Mouse (Mus musculus) myocyte (in vitro differentiated cells): ENCODE measurements around the gene Alk. TPM values are rescaled to one million over a fixed set of nuclear protein-coding genes. Genes with fewer than 3 reads are reported as not detected.

Source experiments
- H3K27me3 ChIP-seq: one replicate; pipeline ENCODE4 v1.6.1; 2011; ENCODE audit not compliant: control insufficient read depth, insufficient read depth, insufficient read length
- H3K36me3 ChIP-seq: one replicate; pipeline ENCODE4 v1.6.1; 2011; ENCODE audit not compliant: control insufficient read depth, insufficient read depth
- H3K4me2 ChIP-seq: one replicate; pipeline ENCODE4 v1.6.1; 2011; ENCODE audit warnings: low read depth, control low read depth
- H3K4me3 ChIP-seq: one replicate; pipeline ENCODE4 v1.5.1; 2011; ENCODE audit warnings: mild to moderate bottlenecking, control low read depth, moderate library complexity
- H3K79me2 ChIP-seq: one replicate; pipeline ENCODE4 v1.6.1; 2011; ENCODE audit not compliant: control insufficient read depth, insufficient read depth
- H3ac ChIP-seq: one replicate; pipeline ENCODE4 v1.6.1; 2011; ENCODE audit not compliant: control insufficient read depth, insufficient read length
- CEBPB ChIP-seq: IDR thresholded peaks from 2 replicates; pipeline ENCODE4 v1.6.1; 2011; ENCODE audit warnings: mild to moderate bottlenecking, moderate library complexity; ENCODE audit not compliant: poor library complexity, insufficient read depth, severe bottlenecking
- E2F4 ChIP-seq: IDR thresholded peaks from one replicate; pipeline ENCODE4 v1.6.1; 2011; ENCODE audit warnings: mild to moderate bottlenecking, control low read depth, moderate library complexity; ENCODE audit not compliant: insufficient read depth
- MAX ChIP-seq: IDR thresholded peaks from one replicate; pipeline ENCODE4 v1.6.1; 2011; ENCODE audit warnings: low read depth, mild to moderate bottlenecking, control low read depth
- MYOD1 ChIP-seq, 3 experiments: IDR thresholded peaks; one replicate each; pipeline ENCODE4 v1.6.1; 2011; ENCODE audit warnings: control low read depth in 2 of 3, low read depth in 2 of 3, mild to moderate bottlenecking in 2 of 3, moderate library complexity in 1 of 3; ENCODE audit not compliant: insufficient read length in 2 of 3, control insufficient read depth in 1 of 3
- MYOG ChIP-seq, 3 experiments: IDR thresholded peaks; one replicate each; pipeline ENCODE4 v1.6.1; 2011; ENCODE audit warnings: control low read depth in 2 of 3, low read depth in 2 of 3, mild to moderate bottlenecking in 2 of 3; ENCODE audit not compliant: insufficient read length in 2 of 3, control insufficient read depth in 1 of 3, insufficient read depth in 1 of 3
- POLR2A ChIP-seq: IDR thresholded peaks from one replicate; pipeline ENCODE4 v1.6.1; 2011; ENCODE audit warnings: low read depth, mild to moderate bottlenecking, control low read depth, moderate library complexity; ENCODE audit not compliant: insufficient read length
- POLR2AphosphoS2 ChIP-seq: IDR thresholded peaks from one replicate; pipeline ENCODE4 v1.6.1; 2011; ENCODE audit warnings: low read depth, control low read depth; ENCODE audit not compliant: insufficient read length
- REST ChIP-seq: IDR thresholded peaks from one replicate; pipeline ENCODE4 v1.6.1; 2011; ENCODE audit warnings: mild to moderate bottlenecking, control low read depth, moderate library complexity; ENCODE audit not compliant: insufficient read depth, insufficient read length
- SRF ChIP-seq: IDR thresholded peaks from one replicate; pipeline ENCODE4 v1.6.1; 2011; ENCODE audit warnings: low read depth; ENCODE audit not compliant: control insufficient read depth, insufficient read length
- TCF12 ChIP-seq: IDR thresholded peaks from one replicate; pipeline ENCODE4 v1.6.1; 2011; ENCODE audit warnings: mild to moderate bottlenecking, control low read depth; ENCODE audit not compliant: poor library complexity, insufficient read depth, severe bottlenecking
- TCF3 ChIP-seq: IDR thresholded peaks from one replicate; pipeline ENCODE4 v1.6.1; 2011; ENCODE audit warnings: low read depth, control low read depth; ENCODE audit not compliant: insufficient read length
- USF1 ChIP-seq: IDR thresholded peaks from one replicate; pipeline ENCODE4 v1.6.1; 2011; ENCODE audit warnings: low read depth, mild to moderate bottlenecking, control low read depth, moderate library complexity
- polyA plus RNA-seq: library from polyadenylated mRNA; unstranded; fragments of >200 nt; fragmentation: generic; extraction: Trizol; gene quantifications from one replicate; pipeline ENCODE4 v1.2.1, GENCODE M21; 2012; ENCODE audit warnings: missing spikeins

The Alk gene
- polyA plus RNA-seq, 1 experiment = not detected

DNA sequence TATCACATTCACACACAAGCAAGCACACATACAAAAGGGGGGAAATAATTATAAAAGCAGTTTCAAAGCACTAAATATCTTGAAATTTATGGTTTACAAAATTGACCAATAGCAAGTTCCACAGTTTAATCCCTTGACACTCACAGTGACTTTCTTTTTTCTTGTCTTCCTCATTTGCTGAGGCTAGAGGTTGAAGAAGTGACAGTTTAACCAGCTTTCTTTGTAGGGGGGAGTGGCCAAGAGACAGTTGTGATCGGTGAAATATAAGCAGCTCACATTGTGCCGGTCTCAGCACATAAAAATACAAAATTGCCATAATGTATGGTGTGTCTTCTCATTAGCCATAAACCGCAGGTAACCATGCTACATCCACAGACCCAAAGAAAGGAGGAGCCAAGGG is 385.6 kb downstream of the Alk start:
- Histone ChIP-seq H3ac (no peak overlapping the region), H3K79me2 (no peaks in the 10 kb centered on the region), H3K4me2 (no peak overlapping the region), H3K36me3 (no peaks in the 10 kb centered on the region), H3K27me3 (no peaks in the 10 kb centered on the region), H3K4me3 (no peak overlapping the region)
- no peak for TF ChIP-seq TCF3
- no peak for TF ChIP-seq E2F4
- no peak for TF ChIP-seq TCF12
- TF ChIP-seq POLR2AphosphoS2 = no peak

DNA sequence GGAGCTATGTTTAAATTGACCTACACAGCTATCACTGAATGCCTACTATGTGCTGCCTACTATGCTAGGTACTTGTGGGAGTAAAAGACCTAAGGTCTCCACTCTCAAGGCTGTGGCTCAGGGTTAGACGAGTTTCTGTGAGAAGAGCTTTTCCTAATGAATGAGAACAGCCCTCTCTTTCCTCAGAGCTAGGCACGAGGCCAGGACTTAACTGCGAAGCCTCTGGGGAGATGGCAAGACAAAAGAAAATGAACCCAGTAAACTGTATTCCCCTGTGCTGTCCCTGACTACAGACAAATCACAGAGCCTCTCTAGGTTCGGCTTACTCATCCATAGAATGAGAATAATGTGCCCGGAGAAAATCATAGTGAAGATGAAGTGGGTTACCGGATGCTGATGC is 406.9 kb downstream of the Alk start:
- no peak overlapping the region for H3K4me3 ChIP-seq
- no peak overlapping the region for H3ac ChIP-seq
- H3K79me2 ChIP-seq = no peaks in the 10 kb centered on the region
- no peak overlapping the region for H3K4me2 ChIP-seq
- no peaks in the 10 kb centered on the region for H3K27me3 ChIP-seq
- H3K36me3 ChIP-seq = no peaks in the 10 kb centered on the region
- TF ChIP-seq MYOG (IDR thresholded peaks at IDR 0.05; ENCODE audit: control insufficient read depth in 1 of 3, insufficient read depth in 1 of 3, insufficient read length in 2 of 3, low read depth in 2 of 3) (no peak), USF1 (no peak), REST (no peak), TCF3 (no peak), POLR2AphosphoS2 (no peak), CEBPB (no peak), MAX (no peak), POLR2A (no peak), TCF12 (no peak), SRF (no peak), MYOD1 (IDR thresholded peaks at IDR 0.05; ENCODE audit: control insufficient read depth in 1 of 3, insufficient read length in 2 of 3, low read depth in 2 of 3) (no peak), E2F4 (no peak)

GRCm38 (mm10) chr17:72194976-72195650 is 409.3 kb downstream of the Alk start:
- no peak for TF ChIP-seq CEBPB

DNA sequence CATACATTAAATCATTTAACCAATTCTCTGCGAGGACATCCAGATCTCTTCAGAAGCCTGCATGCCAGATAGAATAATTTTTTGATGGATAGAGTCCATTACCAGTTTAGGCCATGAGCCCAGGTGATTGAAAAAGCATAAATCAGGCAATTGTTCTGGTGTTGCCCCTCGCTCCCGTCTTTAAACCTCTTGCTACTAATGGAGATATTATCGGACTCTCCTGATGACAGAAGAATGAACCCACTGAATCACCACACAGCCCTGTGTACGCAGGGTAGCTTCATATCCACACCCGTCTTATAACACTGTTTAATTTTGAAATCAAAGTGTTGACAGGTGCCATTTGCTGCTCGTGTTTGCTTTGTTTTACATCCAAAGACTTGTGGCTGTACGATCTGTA is 413.9 kb downstream of the Alk start:
- Histone ChIP-seq H3K36me3 (no peaks in the 10 kb centered on the region), H3K4me2 (no peak overlapping the region)
- TF ChIP-seq MAX (no peak), POLR2A (no peak), TCF12 (no peak), USF1 (no peak), MYOD1 (IDR thresholded peaks at IDR 0.05; ENCODE audit: control insufficient read depth in 1 of 3, insufficient read length in 2 of 3, low read depth in 2 of 3) (no peak), POLR2AphosphoS2 (no peak), TCF3 (no peak), E2F4 (no peak), MYOG (IDR thresholded peaks at IDR 0.05; ENCODE audit: control insufficient read depth in 1 of 3, insufficient read depth in 1 of 3, insufficient read length in 2 of 3, low read depth in 2 of 3) (no peak), CEBPB (no peak), REST (no peak), SRF (no peak)

More at GRCm38 (mm10) chr17:72194976-72195650, 409.3 kb downstream of the Alk start:
- Histone ChIP-seq H3K4me2 (no peak overlapping the region), H3K27me3 (no peaks in the 10 kb centered on the region), H3K4me3 (no peak overlapping the region), H3K79me2 (no peaks in the 10 kb centered on the region), H3ac (no peak overlapping the region), H3K36me3 (no peaks in the 10 kb centered on the region)

DNA sequence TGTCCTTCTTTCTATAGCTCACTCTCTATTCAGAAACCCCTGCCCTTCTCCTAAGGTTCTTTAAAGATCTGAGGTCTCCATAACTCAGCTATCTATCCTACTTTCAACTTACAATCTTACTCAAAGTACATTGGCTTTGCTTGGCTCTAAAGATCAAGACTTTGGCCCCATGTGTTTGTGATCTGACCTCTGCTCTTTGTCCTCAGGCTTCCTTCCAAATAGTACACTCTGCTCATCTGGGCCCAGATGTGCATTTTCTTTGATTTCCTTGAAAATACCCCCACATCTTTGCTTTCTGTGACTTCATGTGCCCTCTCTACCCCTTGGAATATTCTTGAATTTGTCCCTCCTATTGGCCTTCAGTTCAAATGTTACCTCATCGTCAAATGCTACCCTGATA is 417.4 kb downstream of the Alk start:
- no peak overlapping the region for H3K4me2 ChIP-seq
- TF ChIP-seq TCF3 (no peak), POLR2A (no peak), TCF12 (no peak), USF1 (no peak), SRF (no peak), MYOD1 (IDR thresholded peaks at IDR 0.05; ENCODE audit: control insufficient read depth in 1 of 3, insufficient read length in 2 of 3, low read depth in 2 of 3) (no peak), E2F4 (no peak), CEBPB (no peak), REST (no peak), MYOG (IDR thresholded peaks at IDR 0.05; ENCODE audit: control insufficient read depth in 1 of 3, insufficient read depth in 1 of 3, insufficient read length in 2 of 3, low read depth in 2 of 3) (no peak), MAX (no peak), POLR2AphosphoS2 (no peak)
- no peaks in the 10 kb centered on the region for H3K27me3 ChIP-seq
- H3K36me3 ChIP-seq = no peaks in the 10 kb centered on the region
- no peak overlapping the region for H3ac ChIP-seq
- no peak overlapping the region for H3K4me3 ChIP-seq
- no peaks in the 10 kb centered on the region for H3K79me2 ChIP-seq

More for the DNA sequence above, 413.9 kb downstream of the Alk start:
- Histone ChIP-seq H3K4me3 (no peak overlapping the region), H3K27me3 (no peaks in the 10 kb centered on the region), H3ac (no peak overlapping the region), H3K79me2 (no peaks in the 10 kb centered on the region)
